Mouse (Mus musculus) thymus, postnatal 14 days (tissue): Measurements from ENCODE around the gene Gm28635.
"Not testable (repeated sequence)": the region's sequence is repeated elsewhere in the genome, so short reads cannot be mapped to it uniquely, and the experiment has no call there.

Experiments
- DNase-seq: peaks from one replicate; pipeline ENCODE4 v3.0.0; 2021

The Gm28635 gene

GRCm38 (mm10) chr2:84682605-84683183 lies 4.9 kb upstream of the Gm28635 start:
- no peak for DNase-seq

GRCm38 (mm10) chr2:84679016-84679415 lies 1.2 kb upstream of the Gm28635 start, which contains the start of gene Tmx2:
Tmx2 (minus strand) TSS chr2:84679140.
- peak; percentile 21 for DNase-seq

GRCm38 (mm10) chr2:84677270-84677967 lies 422 bp downstream of the Gm28635 start:
- no peak for DNase-seq

GRCm38 (mm10) chr2:84671535-84671934 lies 6.3 kb downstream of the Gm28635 start:
- DNase-seq: not testable (repeated sequence)

GRCm38 (mm10) chr2:84670569-84670933 lies 7.3 kb downstream of the Gm28635 start, which contains the start of gene Selenoh:
Selenoh (minus strand) TSS chr2:84670770.
- DNase-seq: peak; percentile 91

- no peak for DNase-seq
Observed at GRCm38 (mm10) chr2:84669828-84670568, 7.8 kb downstream of the Gm28635 start.

GRCm38 (mm10) chr2:84666081-84666480 lies 11.8 kb downstream of the Gm28635 start:
- DNase-seq: no peak

- DNase-seq: peak; percentile 65
Observed at GRCm38 (mm10) chr2:84662866-84663265, 15.0 kb downstream of the Gm28635 start.

- DNase-seq: peak; percentile 67
Observed at GRCm38 (mm10) chr2:84660253-84660652, 17.6 kb downstream of the Gm28635 start.

- DNase-seq: no peak
Observed at GRCm38 (mm10) chr2:84658806-84659205, 19.0 kb downstream of the Gm28635 start, which contains the start of gene Btbd18. Btbd18 (plus strand) TSS chr2:84659079.

GRCm38 (mm10) chr2:84655864-84656263 lies 22.0 kb downstream of the Gm28635 start:
- no peak for DNase-seq

GRCm38 (mm10) chr2:84653354-84653753 lies 24.5 kb downstream of the Gm28635 start:
- no peak for DNase-seq

- DNase-seq: no peak
Observed at GRCm38 (mm10) chr2:84650464-84651195, 27.2 kb downstream of the Gm28635 start, which contains the start of gene Ctnnd1. Ctnnd1 (minus strand) TSS chr2:84650765.

GRCm38 (mm10) chr2:84649674-84650073 lies 28.2 kb downstream of the Gm28635 start:
- no peak for DNase-seq

GRCm38 (mm10) chr2:84648369-84648768 lies 29.5 kb downstream of the Gm28635 start:
- no peak for DNase-seq

GRCm38 (mm10) chr2:84647051-84647568 lies 30.7 kb downstream of the Gm28635 start:
- no peak for DNase-seq

GRCm38 (mm10) chr2:84646138-84646537 lies 31.7 kb downstream of the Gm28635 start:
- no peak for DNase-seq

- no peak for DNase-seq
Observed at GRCm38 (mm10) chr2:84640833-84641232, 37.0 kb downstream of the Gm28635 start.

- no peak for DNase-seq
Observed at GRCm38 (mm10) chr2:84638428-84639220, 39.2 kb downstream of the Gm28635 start.

GRCm38 (mm10) chr2:84637452-84638165 lies 40.2 kb downstream of the Gm28635 start:
- no peak for DNase-seq

- DNase-seq: no peak
Observed at GRCm38 (mm10) chr2:84636231-84636741, 41.6 kb downstream of the Gm28635 start.
